Mouse (Mus musculus): Measurements from ENCODE around the gene Gm20605. TPM values are rescaled to one million over a fixed set of nuclear protein-coding genes. Genes with fewer than 3 reads are reported as not detected.

Gene Gm20605
- polyA plus RNA-seq (2017; shearing (Covaris generic)), result 10 to 100 TPM; 11.5 to 15.5 TPM

- ATAC-seq, result peak; percentile 86
These were observed at the start of gene Gm20605, which contains the start of the genes Fbxo24 and Lrch4 for GRCm38 (mm10) chr5:137628498-137629305. Gene Gm20605 (plus strand): TSS chr5:137629175. Gene Fbxo24 (minus strand): TSS chr5:137629002. Gene Lrch4 (plus strand): TSS chr5:137629121.

- no peak for ATAC-seq
These were observed 48.7 kb upstream of the Gm20605 start for GRCm38 (mm10) chr5:137580246-137580645.

GRCm38 (mm10) chr5:137582702-137583101, 46.3 kb upstream of the Gm20605 start:
- ATAC-seq, result no peak

GRCm38 (mm10) chr5:137583670-137584169, 45.3 kb upstream of the Gm20605 start:
- ATAC-seq, result no peak

- peak; percentile 60 for ATAC-seq
These were observed 44.0 kb upstream of the Gm20605 start for GRCm38 (mm10) chr5:137584976-137585375.

GRCm38 (mm10) chr5:137590507-137590906, 38.5 kb upstream of the Gm20605 start:
- ATAC-seq, result no peak

GRCm38 (mm10) chr5:137595921-137596320, 33.1 kb upstream of the Gm20605 start:
- ATAC-seq, result no peak

GRCm38 (mm10) chr5:137596601-137597261, 32.2 kb upstream of the Gm20605 start:
- ATAC-seq, result no peak

GRCm38 (mm10) chr5:137597625-137598024, 31.4 kb upstream of the Gm20605 start:
- ATAC-seq, result no peak

- no peak for ATAC-seq
These were observed 30.7 kb upstream of the Gm20605 start for GRCm38 (mm10) chr5:137598100-137598826.

GRCm38 (mm10) chr5:137599600-137599999, 29.4 kb upstream of the Gm20605 start:
- ATAC-seq, result no peak

GRCm38 (mm10) chr5:137600281-137600618, 28.7 kb upstream of the Gm20605 start:
- ATAC-seq, result no peak

- peak; percentile 90 for ATAC-seq
These were observed 28.2 kb upstream of the Gm20605 start, which contains the start of gene Mospd3 for GRCm38 (mm10) chr5:137600619-137601364. Gene Mospd3 (minus strand): TSS chr5:137601058.

- no peak for ATAC-seq
These were observed 27.6 kb upstream of the Gm20605 start for GRCm38 (mm10) chr5:137601365-137601729.

- no peak for ATAC-seq
These were observed 20.9 kb upstream of the Gm20605 start for GRCm38 (mm10) chr5:137607860-137608653.

- ATAC-seq, result no peak
These were observed 20.3 kb upstream of the Gm20605 start for GRCm38 (mm10) chr5:137608654-137609190.

GRCm38 (mm10) chr5:137609292-137609691, 19.7 kb upstream of the Gm20605 start:
- no peak for ATAC-seq

GRCm38 (mm10) chr5:137610056-137610455, 18.9 kb upstream of the Gm20605 start:
- no peak for ATAC-seq

GRCm38 (mm10) chr5:137610548-137611244, 18.3 kb upstream of the Gm20605 start:
- no peak for ATAC-seq

GRCm38 (mm10) chr5:137611245-137611602, 17.8 kb upstream of the Gm20605 start:
- no peak for ATAC-seq

- ATAC-seq, result no peak
These were observed 15.9 kb upstream of the Gm20605 start for GRCm38 (mm10) chr5:137613076-137613475.

All from CD4-positive, CD25-positive, alpha-beta regulatory T cell, adult 4 months (primary cell).